Mouse (Mus musculus) central nervous system, embryonic 18 days (tissue): ENCODE measurements around the gene Olfr473. TPM values are rescaled to one million over a fixed set of nuclear protein-coding genes. Genes with fewer than 3 reads are reported as not detected.

Experiments used
- polyA plus RNA-seq: library from polyadenylated mRNA; depleted of rRNA; stranded (reverse); fragments of >200 nt; gene quantifications from 2 replicates; pipeline ENCODE4 v1.2.3, GENCODE M21; 2012; rRNA removed

The Olfr473 gene
- polyA plus RNA-seq, result not detected in 2 replicates

GRCm38 (mm10) chr7:107930146-107930545 lies at the start of gene Olfr473:
TSS of gene Olfr473 (plus strand) at chr7:107930446.

GRCm38 (mm10) chr7:107897602-107898001 lies 32.6 kb upstream of the Olfr473 start, which contains the start of gene Olfr472:
TSS of gene Olfr472 (plus strand) at chr7:107897902.

GRCm38 (mm10) chr7:107954343-107954742 lies 24.1 kb downstream of the Olfr473 start, which contains the start of gene Olfr474:
TSS of gene Olfr474 (plus strand) at chr7:107954643.

GRCm38 (mm10) chr7:107964503-107964902 lies 34.3 kb downstream of the Olfr473 start, which contains the start of gene Olfr476:
TSS of gene Olfr476 (plus strand) at chr7:107964803.

Other genes with a start within 250 kb of the Olfr473 start
- 0.16 and 0.37 TPM in 2 replicates for gene Cyb5r2, start 172.4 kb upstream of the Olfr473 start, polyA plus RNA-seq
- gene Ovch2, start 129.2 kb upstream of the Olfr473 start, polyA plus RNA-seq, result not detected in 2 replicates
- gene Olfr467, start 118.2 kb upstream of the Olfr473 start, polyA plus RNA-seq, result not detected in 2 replicates
- not detected in 2 replicates for gene Olfr469, start 104.9 kb upstream of the Olfr473 start, polyA plus RNA-seq
- not detected in 2 replicates for gene Olfr470, start 83.0 kb upstream of the Olfr473 start, polyA plus RNA-seq
- not detected in 2 replicates for gene Olfr472, start 32.5 kb upstream of the Olfr473 start, polyA plus RNA-seq
- gene Olfr474, start 24.2 kb downstream of the Olfr473 start, polyA plus RNA-seq, result not detected in 2 replicates
- gene Olfr476, start 34.4 kb downstream of the Olfr473 start, polyA plus RNA-seq, result not detected in 2 replicates
- not detected in 2 replicates for gene Olfr477, start 56.2 kb downstream of the Olfr473 start, polyA plus RNA-seq
- gene Olfr478, start 103.5 kb downstream of the Olfr473 start, polyA plus RNA-seq, result not detected in 2 replicates
- gene Olfr479, start 120.2 kb downstream of the Olfr473 start, polyA plus RNA-seq, result not detected in 2 replicates
- gene Olfr480, start 136.9 kb downstream of the Olfr473 start, polyA plus RNA-seq, result not detected in 2 replicates
- not detected in 2 replicates for gene Olfr481, start 149.4 kb downstream of the Olfr473 start, polyA plus RNA-seq
- gene Olfr482, start 167.1 kb downstream of the Olfr473 start, polyA plus RNA-seq, result not detected in 2 replicates
- not detected in 2 replicates for gene Olfr483, start 170.4 kb downstream of the Olfr473 start, polyA plus RNA-seq
- not detected in 2 replicates for gene Olfr484, start 197.0 kb downstream of the Olfr473 start, polyA plus RNA-seq
- gene Olfr485, start 229.4 kb downstream of the Olfr473 start, polyA plus RNA-seq, result not detected in 2 replicates
- not detected in 2 replicates for gene Olfr486, start 242.3 kb downstream of the Olfr473 start, polyA plus RNA-seq